Mouse (Mus musculus): ENCODE measurements around the gene Eepd1. TPM values are rescaled to one million over a fixed set of nuclear protein-coding genes. Genes with fewer than 3 reads are reported as not detected.

Eepd1 gene
- polyA plus RNA-seq, 1 experiment = 2.7 TPM

GRCm38 (mm10) chr9:25513050-25513449 lies 31.7 kb downstream of the Eepd1 start:
- H3K4me1 ChIP-seq (ENCODE audit: control insufficient read depth, insufficient read depth, insufficient read length) = no peaks in the 10 kb centered on the region
- H3K27me3 ChIP-seq (ENCODE audit: control insufficient read depth, insufficient read depth, low read length) = no peaks in the 10 kb centered on the region
- DNase-seq (ENCODE audit: low read depth in 1 of 2, low spot score in 2 of 2) = no peak
- TF ChIP-seq POLR2A (IDR thresholded peaks at IDR 0.05; ENCODE audit: low read depth, low read length) = no peak
- WGBS = 90% methylated on average over 2 of the region's 2 CpGs
- H3K36me3 ChIP-seq (ENCODE audit: control insufficient read depth, insufficient read depth, low read length) = no peaks in the 10 kb centered on the region
- H3K27ac ChIP-seq (ENCODE audit: insufficient read depth, low read length) = no peak overlapping the region
- H3K4me3 ChIP-seq (ENCODE audit: extremely low read depth, insufficient read depth, insufficient read length) = no peak overlapping the region

GRCm38 (mm10) chr9:25513556-25513955 lies 32.2 kb downstream of the Eepd1 start:
- Histone ChIP-seq H3K27me3 (ENCODE audit: control insufficient read depth, insufficient read depth, low read length) (no peaks in the 10 kb centered on the region), H3K36me3 (ENCODE audit: control insufficient read depth, insufficient read depth, low read length) (no peaks in the 10 kb centered on the region), H3K27ac (ENCODE audit: insufficient read depth, low read length) (no peak overlapping the region), H3K4me1 (ENCODE audit: control insufficient read depth, insufficient read depth, insufficient read length) (no peaks in the 10 kb centered on the region), H3K4me3 (ENCODE audit: extremely low read depth, insufficient read depth, insufficient read length) (no peak overlapping the region)
- no peak for DNase-seq (ENCODE audit: low read depth in 1 of 2, low spot score in 2 of 2)
- 87% methylated on average over 3 of the region's 3 CpGs for WGBS
- TF ChIP-seq CTCF (IDR thresholded peaks at IDR 0.05; ENCODE audit: extremely low read depth, insufficient read depth, insufficient read length, insufficient replicate concordance) = no peak
- no peak for TF ChIP-seq POLR2A (IDR thresholded peaks at IDR 0.05; ENCODE audit: low read depth, low read length)

- no peak overlapping the region for H3K27ac ChIP-seq (ENCODE audit: insufficient read depth, low read length)
- no peaks in the 10 kb centered on the region for H3K36me3 ChIP-seq (ENCODE audit: control insufficient read depth, insufficient read depth, low read length)
- H3K4me3 ChIP-seq (ENCODE audit: extremely low read depth, insufficient read depth, insufficient read length) = no peak overlapping the region
- WGBS = 86% methylated on average over 7 of the region's 7 CpGs
- TF ChIP-seq CTCF (IDR thresholded peaks at IDR 0.05; ENCODE audit: extremely low read depth, insufficient read depth, insufficient read length, insufficient replicate concordance) (no peak), POLR2A (IDR thresholded peaks at IDR 0.05; ENCODE audit: low read depth, low read length) (no peak)
- no peaks in the 10 kb centered on the region for H3K4me1 ChIP-seq (ENCODE audit: control insufficient read depth, insufficient read depth, insufficient read length)
- no peaks in the 10 kb centered on the region for H3K27me3 ChIP-seq (ENCODE audit: control insufficient read depth, insufficient read depth, low read length)
- DNase-seq (ENCODE audit: low read depth in 1 of 2, low spot score in 2 of 2) = no peak
Measured at GRCm38 (mm10) chr9:25516640-25517039, 35.3 kb downstream of the Eepd1 start.

- WGBS = 97% methylated on average over 4 of the region's 4 CpGs
- Histone ChIP-seq H3K27ac (ENCODE audit: insufficient read depth, low read length) (no peak overlapping the region), H3K4me1 (ENCODE audit: control insufficient read depth, insufficient read depth, insufficient read length) (no peaks in the 10 kb centered on the region), H3K36me3 (ENCODE audit: control insufficient read depth, insufficient read depth, low read length) (no peaks in the 10 kb centered on the region), H3K4me3 (ENCODE audit: extremely low read depth, insufficient read depth, insufficient read length) (no peak overlapping the region), H3K27me3 (ENCODE audit: control insufficient read depth, insufficient read depth, low read length) (no peaks in the 10 kb centered on the region)
- no peak for DNase-seq (ENCODE audit: low read depth in 1 of 2, low spot score in 2 of 2)
- TF ChIP-seq POLR2A (IDR thresholded peaks at IDR 0.05; ENCODE audit: low read depth, low read length) = no peak
- TF ChIP-seq CTCF (IDR thresholded peaks at IDR 0.05; ENCODE audit: extremely low read depth, insufficient read depth, insufficient read length, insufficient replicate concordance) = no peak
Measured at GRCm38 (mm10) chr9:25517982-25518381, 36.6 kb downstream of the Eepd1 start.

- TF ChIP-seq CTCF (IDR thresholded peaks at IDR 0.05; ENCODE audit: extremely low read depth, insufficient read depth, insufficient read length, insufficient replicate concordance) (no peak), POLR2A (IDR thresholded peaks at IDR 0.05; ENCODE audit: low read depth, low read length) (no peak)
- Histone ChIP-seq H3K4me1 (ENCODE audit: control insufficient read depth, insufficient read depth, insufficient read length) (no peaks in the 10 kb centered on the region), H3K27me3 (ENCODE audit: control insufficient read depth, insufficient read depth, low read length) (no peaks in the 10 kb centered on the region), H3K36me3 (ENCODE audit: control insufficient read depth, insufficient read depth, low read length) (no peaks in the 10 kb centered on the region), H3K27ac (ENCODE audit: insufficient read depth, low read length) (no peak overlapping the region), H3K4me3 (ENCODE audit: extremely low read depth, insufficient read depth, insufficient read length) (no peak overlapping the region)
- DNase-seq (ENCODE audit: low read depth in 1 of 2, low spot score in 2 of 2) = no peak
- WGBS = 63% methylated on average over 6 of the region's 6 CpGs
Measured at GRCm38 (mm10) chr9:25519193-25519592, 37.8 kb downstream of the Eepd1 start.

- Histone ChIP-seq H3K27ac (ENCODE audit: insufficient read depth, low read length) (no peak overlapping the region), H3K27me3 (ENCODE audit: control insufficient read depth, insufficient read depth, low read length) (no peaks in the 10 kb centered on the region), H3K4me1 (ENCODE audit: control insufficient read depth, insufficient read depth, insufficient read length) (no peaks in the 10 kb centered on the region), H3K36me3 (ENCODE audit: control insufficient read depth, insufficient read depth, low read length) (no peaks in the 10 kb centered on the region), H3K4me3 (ENCODE audit: extremely low read depth, insufficient read depth, insufficient read length) (no peak overlapping the region)
- 95% methylated on average over 7 of the region's 7 CpGs for WGBS
- TF ChIP-seq POLR2A (IDR thresholded peaks at IDR 0.05; ENCODE audit: low read depth, low read length) (no peak), CTCF (IDR thresholded peaks at IDR 0.05; ENCODE audit: extremely low read depth, insufficient read depth, insufficient read length, insufficient replicate concordance) (no peak)
- no peak for DNase-seq (ENCODE audit: low read depth in 1 of 2, low spot score in 2 of 2)
Measured at GRCm38 (mm10) chr9:25520826-25521225, 39.5 kb downstream of the Eepd1 start.

GRCm38 (mm10) chr9:25521825-25522224 lies 40.5 kb downstream of the Eepd1 start:
- WGBS = 51% methylated on average over 2 of the region's 2 CpGs
- Histone ChIP-seq H3K36me3 (ENCODE audit: control insufficient read depth, insufficient read depth, low read length) (no peaks in the 10 kb centered on the region), H3K4me1 (ENCODE audit: control insufficient read depth, insufficient read depth, insufficient read length) (no peaks in the 10 kb centered on the region), H3K27me3 (ENCODE audit: control insufficient read depth, insufficient read depth, low read length) (no peaks in the 10 kb centered on the region), H3K4me3 (ENCODE audit: extremely low read depth, insufficient read depth, insufficient read length) (no peak overlapping the region), H3K27ac (ENCODE audit: insufficient read depth, low read length) (no peak overlapping the region)
- TF ChIP-seq CTCF (IDR thresholded peaks at IDR 0.05; ENCODE audit: extremely low read depth, insufficient read depth, insufficient read length, insufficient replicate concordance) (no peak), POLR2A (IDR thresholded peaks at IDR 0.05; ENCODE audit: low read depth, low read length) (no peak)
- no peak for DNase-seq (ENCODE audit: low read depth in 1 of 2, low spot score in 2 of 2)

Data from spleen, adult 2 months (tissue).